Mouse (Mus musculus) hindbrain, embryonic 11.5 days (tissue): ENCODE results near the gene Nf2. TPM values are rescaled to one million over a fixed set of nuclear protein-coding genes. Genes with fewer than 3 reads are reported as not detected.

Experiments
- ATAC-seq: fragments of 200-750 bp; cut with Nextera tagmentation; 2 replicates; pipeline ENCODE4 v1.8.0; 2017; ENCODE audit warnings: mild to moderate bottlenecking, moderate TSS enrichment, moderate library complexity; ENCODE audit not compliant: low FRiP score
- DNase-seq: peaks from one replicate; pipeline ENCODE4 v3.0.0-alpha.2; 2015; ENCODE audit warnings: low spot score
- H3K27ac ChIP-seq: fragments of 300-500 bp; sonication (generic); 2 replicates; pipeline ENCODE4 v1.5.1; 2014; ENCODE audit warnings: mild to moderate bottlenecking, low read depth, low read length
- H3K27me3 ChIP-seq: fragments of 300-500 bp; sonication (generic); 2 replicates; pipeline ENCODE4 v1.6.1; 2014; ENCODE audit warnings: mild to moderate bottlenecking, low read length, moderate library complexity, mixed read lengths; ENCODE audit not compliant: control insufficient read depth, insufficient read depth
- H3K36me3 ChIP-seq: fragments of 300-500 bp; sonication (generic); 2 replicates; pipeline ENCODE4 v1.6.1; 2014; ENCODE audit warnings: mild to moderate bottlenecking, low read length, moderate library complexity, mixed read lengths; ENCODE audit not compliant: control insufficient read depth, insufficient read depth
- H3K4me1 ChIP-seq: fragments of 300-500 bp; sonication (generic); replicated peaks from 2 replicates; pipeline ENCODE4 v1.6.1; 2014; ENCODE audit warnings: low read length, mixed read lengths; ENCODE audit not compliant: control insufficient read depth, insufficient read depth
- H3K4me2 ChIP-seq: fragments of 300-500 bp; sonication (generic); replicated peaks from 2 replicates; pipeline ENCODE4 v1.6.1; 2014; ENCODE audit warnings: mild to moderate bottlenecking, low read depth, low read length
- H3K4me3 ChIP-seq: fragments of 300-500 bp; sonication (generic); 2 replicates; pipeline ENCODE4 v1.5.1; 2014; ENCODE audit warnings: low read depth, low read length
- H3K9ac ChIP-seq: fragments of 300-500 bp; sonication (generic); 2 replicates; pipeline ENCODE4 v1.6.1; 2014; ENCODE audit warnings: low read depth, low read length
- H3K9me3 ChIP-seq: fragments of 300-500 bp; sonication (generic); 2 replicates; pipeline ENCODE4 v1.6.1; 2016; ENCODE audit warnings: low read length; ENCODE audit not compliant: control insufficient read depth
- WGBS: fragments of 180-500 bp; shearing (Covaris S2); extraction: QIAGEN DNeasy Blood & Tissue Kit; methylation state at CpG from one replicate; pipeline ENCODE4 v1.1.7; 2014; 5-methylcytosine and 5-hydroxymethylcytosine counted together
- polyA plus RNA-seq: library from polyadenylated mRNA; unstranded; fragments of >200 nt; fragmentation: Nextera tagmentation; extraction: Ambion mirVana; gene quantifications from 2 replicates; pipeline ENCODE4 v1.2.1, GENCODE M21; 2014

The Nf2 gene
- polyA plus RNA-seq, 1 experiment from 2014 or later: 49.9 TPM

DNA sequence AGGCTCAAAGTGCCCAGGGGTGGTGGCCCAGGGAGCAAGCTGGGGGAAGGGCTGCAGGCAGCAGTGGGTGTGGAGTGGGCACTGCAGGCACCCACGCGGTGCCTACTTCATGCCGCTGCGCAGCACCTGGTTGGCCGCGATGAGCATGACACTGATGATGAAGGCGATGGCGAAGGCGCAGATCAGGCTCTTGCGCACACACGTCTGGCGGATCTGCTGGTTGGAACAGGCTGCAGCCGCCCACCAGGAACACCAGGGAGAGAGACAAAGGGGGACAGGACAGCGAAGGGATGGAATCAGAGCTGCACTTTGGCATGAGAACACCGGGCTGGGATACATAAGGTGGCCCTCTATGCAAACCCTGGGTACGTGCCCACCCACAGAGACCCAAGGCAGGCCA, 110.6 kb downstream of the Nf2 start:
- DNase-seq (no peak), ATAC-seq (no peak)
- Histone ChIP-seq H3K4me1 (no peaks in the 10 kb centered on the region; the same call in 1 of the 2 replicates), H3K9ac (no peak overlapping the region), H3K4me3 (no peak overlapping the region), H3K27me3 (peaks cover 8% of the 10 kb centered on the region), H3K36me3 (no peaks in the 10 kb centered on the region; the same call in 1 of the 2 replicates), H3K4me2 (no peak overlapping the region), H3K27ac (no peak overlapping the region), H3K9me3 (no peaks in the 10 kb centered on the region)
- WGBS: 93% methylated on average over 16 of the region's 16 CpGs

DNA sequence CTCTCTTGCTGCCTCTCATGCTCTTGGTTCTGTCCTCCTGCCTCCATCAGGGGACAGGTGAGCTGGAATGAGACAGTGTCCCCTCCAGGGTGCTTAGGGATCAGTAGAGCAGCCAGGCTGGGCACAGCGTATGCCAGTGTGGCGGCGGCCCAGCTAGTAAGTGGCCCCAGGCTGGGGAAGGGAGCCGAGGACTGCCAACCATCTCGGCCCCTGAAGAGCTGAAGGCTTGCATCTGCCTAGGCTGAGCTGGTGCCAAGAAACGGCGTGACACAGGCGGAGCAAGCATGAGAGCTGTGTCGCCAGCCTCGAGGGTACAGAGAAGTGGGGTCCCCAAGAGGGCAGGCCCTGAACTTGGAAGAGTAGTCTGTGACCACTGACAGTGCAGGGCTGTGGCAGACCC, 111.7 kb downstream of the Nf2 start:
- H3K9ac ChIP-seq: 0 out of 2 replicates have a peak overlapping the region, but pooled peaks have one; percentile 11
- H3K27ac ChIP-seq: no peak overlapping the region
- no peaks in the 10 kb centered on the region; the same call in 1 of the 2 replicates for H3K4me1 ChIP-seq
- H3K9me3 ChIP-seq: no peaks in the 10 kb centered on the region
- H3K27me3 ChIP-seq: peaks cover 2% of the 10 kb centered on the region; the same call in 1 of the 2 replicates
- DNase-seq (no peak), ATAC-seq (no peak)
- no peaks in the 10 kb centered on the region; the same call in 1 of the 2 replicates for H3K36me3 ChIP-seq
- 78% methylated on average over 10 of the region's 10 CpGs for WGBS
- no peak overlapping the region for H3K4me3 ChIP-seq
- H3K4me2 ChIP-seq: no peak overlapping the region

DNA sequence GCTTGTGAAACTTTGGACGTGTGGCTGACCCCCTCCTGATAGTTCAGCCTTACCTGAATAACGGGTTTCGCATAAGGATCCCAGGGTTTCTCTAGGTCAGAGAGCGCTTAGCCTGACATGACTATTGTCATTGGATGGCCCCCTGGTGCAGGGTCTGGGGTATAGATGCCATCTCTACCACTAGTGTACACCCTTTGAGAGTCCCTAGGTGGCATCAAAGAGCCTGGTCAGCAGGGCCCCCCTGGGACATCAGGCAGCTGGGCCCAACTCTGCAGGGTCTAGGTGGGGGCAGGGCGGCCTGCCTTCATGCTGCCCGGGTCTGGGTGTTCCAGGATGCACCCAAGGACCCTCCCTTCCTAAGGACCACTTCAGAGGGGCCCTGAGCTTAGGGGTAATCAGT, 113.0 kb downstream of the Nf2 start:
- no peaks in the 10 kb centered on the region for H3K9me3 ChIP-seq
- 39% methylated on average over 6 of the region's 6 CpGs for WGBS
- H3K36me3 ChIP-seq: no peaks in the 10 kb centered on the region; the same call in 1 of the 2 replicates
- H3K9ac ChIP-seq: no peak overlapping the region
- H3K4me1 ChIP-seq: no peaks in the 10 kb centered on the region; the same call in 1 of the 2 replicates
- H3K27ac ChIP-seq: no peak overlapping the region
- ATAC-seq: 0 out of 2 replicates have a peak, but pooled peaks have one; percentile 17
- H3K27me3 ChIP-seq: no peaks in the 10 kb centered on the region
- no peak for DNase-seq
- H3K4me2 ChIP-seq: no peak overlapping the region
- H3K4me3 ChIP-seq: no peak overlapping the region

DNA sequence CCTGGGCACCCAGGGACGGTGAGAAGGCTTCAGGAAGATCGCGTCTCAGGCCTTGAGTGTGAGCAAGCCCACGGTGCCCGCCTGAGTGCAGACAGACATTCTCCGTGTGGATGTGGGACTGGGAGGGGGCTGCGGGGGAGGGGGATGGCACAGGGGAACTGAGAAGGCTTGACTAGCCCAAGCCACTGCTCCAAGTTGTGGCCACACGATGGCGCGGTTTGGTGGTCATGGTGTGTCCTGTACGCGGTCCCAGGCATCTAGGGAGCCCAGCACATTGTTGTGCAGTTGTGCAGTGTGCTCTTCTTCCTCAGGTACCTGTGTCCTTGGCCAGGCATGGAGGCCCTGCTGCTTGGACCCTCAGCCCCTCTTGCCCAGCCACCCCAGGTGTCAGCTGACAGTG, 115.2 kb downstream of the Nf2 start:
- DNase-seq (peak; percentile 51), ATAC-seq (no peak)
- Histone ChIP-seq H3K4me2 (no peak overlapping the region), H3K9me3 (no peaks in the 10 kb centered on the region), H3K9ac (no peak overlapping the region), H3K27ac (no peak overlapping the region), H3K4me1 (no peaks in the 10 kb centered on the region; the same call in 1 of the 2 replicates), H3K4me3 (no peak overlapping the region), H3K36me3 (no peaks in the 10 kb centered on the region; the same call in 1 of the 2 replicates), H3K27me3 (no peaks in the 10 kb centered on the region)
- WGBS: 37% methylated on average over 12 of the region's 12 CpGs

DNA sequence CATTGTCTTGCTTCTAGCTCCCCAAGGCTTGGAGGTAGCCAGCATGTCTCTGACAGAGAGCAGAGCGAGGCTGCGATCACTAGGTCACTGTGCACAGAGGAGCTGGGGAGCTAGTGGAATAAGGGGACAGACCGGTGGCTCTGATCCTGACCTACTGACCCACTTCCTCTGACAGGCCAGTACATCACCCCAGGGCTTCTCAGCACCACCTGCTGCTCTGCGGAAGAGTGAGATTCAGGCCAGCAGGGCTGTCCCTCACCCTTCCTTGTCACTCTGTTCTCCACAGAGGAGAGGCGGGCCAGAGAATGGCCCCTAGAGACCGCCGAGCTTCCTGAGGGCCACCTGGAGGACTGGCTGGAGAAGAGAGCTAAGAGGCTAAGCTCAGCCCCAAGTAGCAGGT, 117.6 kb downstream of the Nf2 start:
- no peak overlapping the region for H3K4me3 ChIP-seq
- no peak overlapping the region for H3K9ac ChIP-seq
- no peaks in the 10 kb centered on the region for H3K27me3 ChIP-seq
- H3K9me3 ChIP-seq: no peaks in the 10 kb centered on the region
- no peak overlapping the region for H3K27ac ChIP-seq
- H3K4me2 ChIP-seq: no peak overlapping the region
- no peak for DNase-seq
- no peak for ATAC-seq
- 57% methylated on average over 7 of the region's 7 CpGs for WGBS
- H3K4me1 ChIP-seq: no peaks in the 10 kb centered on the region; the same call in 1 of the 2 replicates
- no peaks in the 10 kb centered on the region for H3K36me3 ChIP-seq

DNA sequence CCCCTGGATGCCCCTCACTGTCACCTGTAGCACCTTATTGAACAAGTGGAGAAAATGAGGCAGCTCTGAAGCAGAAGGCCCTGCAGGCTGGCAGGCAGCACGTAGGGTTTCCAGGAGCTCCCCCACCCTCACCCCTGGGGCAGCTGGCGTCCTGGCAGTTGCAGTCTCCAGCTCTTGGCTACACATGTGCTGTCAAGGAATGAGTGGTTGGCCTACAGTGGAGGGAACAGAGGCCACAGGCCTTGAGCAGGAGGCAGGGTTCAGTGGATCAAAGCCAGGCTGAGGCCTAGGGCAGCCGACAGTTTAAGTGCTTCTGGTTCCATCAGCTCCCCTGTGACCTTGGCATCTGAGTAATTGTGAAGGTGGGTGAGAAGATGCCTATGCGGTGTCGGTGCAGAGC, 118.4 kb downstream of the Nf2 start:
- H3K4me2 ChIP-seq: no peak overlapping the region
- 83% methylated on average over 5 of the region's 5 CpGs for WGBS
- no peak overlapping the region for H3K4me3 ChIP-seq
- ATAC-seq (no peak), DNase-seq (no peak)
- no peaks in the 10 kb centered on the region for H3K36me3 ChIP-seq
- no peak overlapping the region for H3K27ac ChIP-seq
- H3K4me1 ChIP-seq: no peaks in the 10 kb centered on the region; the same call in 1 of the 2 replicates
- H3K27me3 ChIP-seq: no peaks in the 10 kb centered on the region
- H3K9ac ChIP-seq: no peak overlapping the region
- H3K9me3 ChIP-seq: no peaks in the 10 kb centered on the region

DNA sequence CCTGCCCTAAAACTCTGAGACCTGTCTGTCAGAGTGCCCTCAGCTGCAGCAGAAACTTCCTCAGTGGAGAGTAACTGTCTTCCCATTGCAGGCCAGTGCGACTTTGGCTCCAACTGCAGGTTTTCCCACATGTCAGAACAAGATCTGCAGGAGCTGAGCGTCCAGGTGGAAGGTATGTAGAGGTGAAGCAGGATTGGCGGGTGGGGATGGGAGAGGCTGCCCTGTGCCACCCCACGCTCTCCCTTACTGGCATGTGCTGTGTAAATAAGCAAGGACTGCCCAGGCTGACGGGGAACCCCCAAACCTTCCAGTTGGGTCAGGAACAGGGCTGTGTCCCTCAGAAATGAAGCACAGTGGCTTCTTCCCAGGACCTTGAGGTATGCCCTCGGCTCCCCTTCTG, 119.2 kb downstream of the Nf2 start:
- Histone ChIP-seq H3K9me3 (no peaks in the 10 kb centered on the region), H3K9ac (no peak overlapping the region), H3K4me2 (no peak overlapping the region), H3K27me3 (no peaks in the 10 kb centered on the region), H3K4me1 (no peaks in the 10 kb centered on the region; the same call in 1 of the 2 replicates), H3K27ac (no peak overlapping the region), H3K36me3 (no peaks in the 10 kb centered on the region), H3K4me3 (no peak overlapping the region)
- 85% methylated on average over 6 of the region's 6 CpGs for WGBS
- DNase-seq: no peak
- no peak for ATAC-seq

DNA sequence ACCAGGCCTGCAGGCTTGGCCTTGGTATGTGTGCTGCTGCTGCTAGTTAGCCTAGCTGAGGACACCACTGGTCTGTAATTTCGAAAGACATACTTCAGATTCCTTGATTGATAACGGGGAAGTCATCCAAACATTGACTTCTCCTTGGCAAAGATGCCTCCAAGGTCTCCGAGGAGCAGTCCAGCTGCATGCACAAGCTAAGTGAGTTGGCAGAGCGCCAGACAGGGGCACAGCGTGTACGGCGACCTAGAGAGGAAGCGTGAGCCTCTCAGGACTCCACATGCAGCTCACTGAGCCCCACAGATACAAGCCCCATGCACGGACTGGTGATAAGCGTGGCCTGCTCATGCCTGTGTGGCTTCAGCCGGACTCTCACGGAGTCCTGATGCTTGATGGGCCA, 119.7 kb downstream of the Nf2 start:
- Histone ChIP-seq H3K4me3 (no peak overlapping the region), H3K36me3 (no peaks in the 10 kb centered on the region), H3K9me3 (no peaks in the 10 kb centered on the region), H3K9ac (no peak overlapping the region), H3K27me3 (no peaks in the 10 kb centered on the region), H3K4me2 (no peak overlapping the region), H3K27ac (no peak overlapping the region), H3K4me1 (no peaks in the 10 kb centered on the region)
- DNase-seq: no peak
- ATAC-seq: no peak
- 85% methylated on average over 12 of the region's 12 CpGs for WGBS

DNA sequence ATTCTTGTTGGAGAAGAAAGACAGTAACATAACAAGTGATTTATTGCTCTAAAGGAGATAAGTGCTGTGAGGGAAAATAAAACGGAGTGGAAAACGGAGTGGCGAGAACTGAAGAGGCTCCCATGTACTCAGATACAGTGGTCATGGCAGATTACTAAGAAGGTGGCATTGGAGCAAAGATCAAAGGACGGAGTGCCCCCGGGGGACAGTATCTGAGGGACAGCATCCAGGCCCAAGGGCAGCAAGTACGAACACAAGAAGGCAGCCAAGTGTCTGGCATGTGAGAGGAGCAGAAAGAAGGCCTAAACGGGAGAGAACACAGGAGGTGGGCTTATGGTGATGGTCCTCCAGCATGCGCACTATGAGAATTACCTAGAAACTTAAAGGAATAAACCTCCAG, 127.6 kb downstream of the Nf2 start:
- no peak for ATAC-seq

More for the DNA sequence above, 127.6 kb downstream of the Nf2 start:
- Histone ChIP-seq H3K4me1 (no peaks in the 10 kb centered on the region), H3K36me3 (no peaks in the 10 kb centered on the region), H3K27ac (no peak overlapping the region), H3K9me3 (no peaks in the 10 kb centered on the region), H3K4me2 (no peak overlapping the region), H3K4me3 (no peak overlapping the region), H3K27me3 (no peaks in the 10 kb centered on the region), H3K9ac (no peak overlapping the region)
- WGBS: 83% methylated on average over 8 of the region's 8 CpGs
- no peak for DNase-seq
